Mouse (Mus musculus) small intestine, adult 2 months (tissue): ENCODE measurements around the gene Gm20379. TPM values are rescaled to one million over a fixed set of nuclear protein-coding genes. Genes with fewer than 3 reads are reported as not detected.
A peak's percentile ranks its signal among the peaks of the same experiment; 100 is the strongest.

ENCODE experiments used
- H3K27ac ChIP-seq: fragments of 200-500 bp; 2 replicates; pipeline ENCODE4 v1.5.1; 2012; ENCODE audit warnings: low read depth, low read length, control low read depth, inconsistent platforms; ENCODE audit not compliant: insufficient read depth
- H3K27me3 ChIP-seq: fragments of 200-500 bp; 2 replicates; pipeline ENCODE4 v1.6.1; 2012; ENCODE audit warnings: mild to moderate bottlenecking, moderate library complexity, low read length, inconsistent platforms; ENCODE audit not compliant: control insufficient read depth, insufficient read depth
- H3K36me3 ChIP-seq: fragments of 200-500 bp; 2 replicates; pipeline ENCODE4 v1.6.1; 2012; ENCODE audit warnings: mild to moderate bottlenecking, low read length, control low read depth, inconsistent platforms; ENCODE audit not compliant: control insufficient read depth, insufficient read depth
- H3K4me1 ChIP-seq: fragments of 200-500 bp; 2 replicates; pipeline ENCODE4 v1.6.1; 2012; ENCODE audit warnings: low read length, inconsistent platforms, mixed read lengths; ENCODE audit not compliant: control insufficient read depth, insufficient read depth, insufficient read length
- H3K4me3 ChIP-seq: fragments of 200-500 bp; 2 replicates; pipeline ENCODE4 v1.5.1; 2012; ENCODE audit warnings: low read depth, mild to moderate bottlenecking, control low read depth, inconsistent platforms, low read length, moderate library complexity
- CTCF ChIP-seq: fragments of 200-500 bp; IDR thresholded peaks from 2 replicates; pipeline ENCODE4 v1.5.1; 2012; ENCODE audit warnings: low read depth, mild to moderate bottlenecking, control low read depth, inconsistent platforms, low read length, moderate library complexity, mixed read lengths; ENCODE audit not compliant: insufficient replicate concordance, insufficient read length; ENCODE audit errors: extremely low read depth
- POLR2A ChIP-seq: fragments of 200-500 bp; IDR thresholded peaks from 2 replicates; pipeline ENCODE4 v1.6.1; 2012; ENCODE audit warnings: low read depth, mild to moderate bottlenecking, control low read depth, inconsistent platforms, low read length, moderate library complexity
- WGBS: fragments of 180-500 bp; shearing (Covaris S2); methylation state at CpG from one replicate; pipeline ENCODE4 v1.1.7; 2018; 5-methylcytosine and 5-hydroxymethylcytosine counted together
- polyA plus RNA-seq: library from polyadenylated mRNA; depleted of rRNA; stranded (reverse); fragments of >200 nt; gene quantifications from 2 replicates; pipeline ENCODE4 v1.2.3, GENCODE M21; 2012

Gene Gm20379
- polyA plus RNA-seq, 1 experiment: not detected

DNA sequence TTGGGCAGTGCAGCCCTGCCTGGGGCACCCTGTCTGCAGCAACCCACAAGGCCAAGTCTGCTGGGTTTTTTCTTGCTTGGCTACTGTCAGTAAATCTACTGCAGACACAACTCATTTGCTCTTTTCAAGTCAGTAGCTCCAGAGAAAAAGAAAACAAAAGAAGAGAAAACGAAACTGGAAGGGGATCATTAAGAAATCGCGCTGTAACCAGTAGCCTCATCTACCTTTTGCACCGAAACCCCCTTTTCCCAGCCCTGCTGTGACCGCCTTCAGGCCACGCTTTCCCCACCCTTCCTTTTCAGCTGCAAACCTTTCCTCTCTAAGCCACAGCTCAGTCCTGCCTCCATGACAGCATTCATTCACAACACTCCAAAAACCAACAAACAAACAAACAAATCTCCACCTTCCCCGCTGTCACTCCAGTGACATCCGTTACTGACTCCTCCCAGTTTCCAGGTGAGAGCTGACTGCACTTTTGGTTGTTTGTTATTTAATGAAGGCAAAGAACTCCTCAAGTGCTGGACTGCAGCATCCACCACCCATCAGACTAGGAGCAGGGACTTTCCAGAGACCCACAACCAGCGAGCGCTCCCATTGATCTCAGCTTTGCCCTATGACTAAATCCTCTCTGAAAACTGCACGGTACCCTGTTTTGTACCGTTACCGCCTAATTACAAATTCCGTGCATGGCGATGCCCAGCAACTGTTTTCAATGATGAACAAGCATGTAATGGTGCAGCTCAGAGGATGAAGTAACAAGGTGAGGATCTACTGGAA, 26.5 kb downstream of the Gm20379 start:
- H3K27ac ChIP-seq: no peak overlapping the region
- no peaks in the 10 kb centered on the region; the same call in 1 of the 2 replicates for H3K36me3 ChIP-seq
- no peaks in the 10 kb centered on the region for H3K27me3 ChIP-seq
- H3K4me1 ChIP-seq: no peaks in the 10 kb centered on the region
- peak overlapping the region; percentile 39 for H3K4me3 ChIP-seq
- TF ChIP-seq CTCF: no peak
- TF ChIP-seq POLR2A: no peak
- 87% methylated on average over 15 of the region's 15 CpGs for whole genome bisulfite sequencing

- Histone ChIP-seq H3K36me3 (peaks cover 3% of the 10 kb centered on the region), H3K27ac (no peak overlapping the region), H3K27me3 (no peaks in the 10 kb centered on the region), H3K4me1 (peaks cover 4% of the 10 kb centered on the region; the same call in 1 of the 2 replicates), H3K4me3 (no peak overlapping the region)
- TF ChIP-seq CTCF (no peak), POLR2A (no peak)
- 97% methylated on average over 1 of the region's 1 CpGs for WGBS
Measured at GRCm38 (mm10) chr13:92336857-92337256, 31.1 kb downstream of the Gm20379 start.

- Histone ChIP-seq H3K4me1 (peaks cover 4% of the 10 kb centered on the region; the same call in 1 of the 2 replicates), H3K27me3 (no peaks in the 10 kb centered on the region), H3K36me3 (peaks cover 5% of the 10 kb centered on the region), H3K4me3 (no peak overlapping the region), H3K27ac (no peak overlapping the region)
- 71% methylated on average over 6 of the region's 6 CpGs for WGBS
- no peak for TF ChIP-seq POLR2A
- no peak for TF ChIP-seq CTCF
Measured at GRCm38 (mm10) chr13:92337773-92338462, 32.1 kb downstream of the Gm20379 start.

DNA sequence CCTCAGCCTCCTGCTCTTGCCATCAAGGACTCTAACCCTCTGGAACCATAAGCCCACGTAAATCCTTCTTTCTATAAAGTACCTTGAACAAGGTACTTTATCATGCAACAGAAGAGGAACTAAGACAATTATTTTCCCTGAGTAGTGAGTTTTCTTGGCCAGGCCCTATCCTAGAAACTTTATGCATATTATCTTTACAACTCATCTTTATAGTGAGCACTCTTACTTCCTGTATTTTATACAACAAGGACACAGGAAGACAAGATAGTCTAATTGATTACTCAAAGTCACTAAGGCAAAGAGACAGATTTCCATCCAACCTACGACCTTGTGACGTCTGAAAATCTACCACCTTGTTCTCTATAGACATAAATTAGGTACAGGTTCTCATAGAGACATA, 34.0 kb downstream of the Gm20379 start:
- Histone ChIP-seq H3K27ac (no peak overlapping the region), H3K4me1 (peaks cover 4% of the 10 kb centered on the region; the same call in 1 of the 2 replicates), H3K27me3 (no peaks in the 10 kb centered on the region), H3K36me3 (peaks cover 10% of the 10 kb centered on the region), H3K4me3 (no peak overlapping the region)
- 73% methylated on average over 3 of the region's 3 CpGs for WGBS
- TF ChIP-seq POLR2A (no peak), CTCF (no peak)

- H3K27me3 ChIP-seq: no peaks in the 10 kb centered on the region
- no peak overlapping the region for H3K27ac ChIP-seq
- WGBS: 91% methylated on average over 8 of the region's 8 CpGs
- H3K36me3 ChIP-seq: peaks cover 25% of the 10 kb centered on the region
- H3K4me1 ChIP-seq: 0 out of 2 replicates have a peak, but pooled peaks cover 2% of the 10 kb centered on the region
- no peak for TF ChIP-seq CTCF
- TF ChIP-seq POLR2A: no peak
- H3K4me3 ChIP-seq: no peak overlapping the region
Measured at GRCm38 (mm10) chr13:92344033-92344432, 38.3 kb downstream of the Gm20379 start.

- no peak overlapping the region for H3K4me3 ChIP-seq
- H3K27ac ChIP-seq: no peak overlapping the region
- H3K4me1 ChIP-seq: no peaks in the 10 kb centered on the region
- peaks cover 31% of the 10 kb centered on the region for H3K36me3 ChIP-seq
- H3K27me3 ChIP-seq: no peaks in the 10 kb centered on the region
- TF ChIP-seq POLR2A (no peak), CTCF (no peak)
- 70% methylated on average over 5 of the region's 5 CpGs for WGBS
Measured at GRCm38 (mm10) chr13:92346338-92346737, 40.6 kb downstream of the Gm20379 start.

DNA sequence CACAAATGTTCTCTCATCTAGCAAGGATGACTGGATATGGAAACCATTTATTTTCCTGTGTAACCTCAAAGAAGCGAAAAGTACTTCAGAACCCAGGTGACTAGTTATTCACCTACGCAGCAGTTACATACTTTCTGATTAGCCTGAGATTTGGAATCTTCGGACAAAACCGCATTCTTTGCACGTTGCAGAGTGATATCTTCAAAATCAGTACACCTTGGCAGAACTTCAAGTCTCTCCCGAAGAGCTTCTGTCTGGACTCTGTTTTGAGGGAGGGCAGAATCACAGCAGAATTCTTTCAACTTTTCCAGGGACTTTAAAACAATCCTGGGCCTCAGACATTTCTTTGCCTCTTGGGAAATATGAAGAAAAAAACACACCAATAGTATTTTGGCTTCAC, 45.3 kb downstream of the Gm20379 start:
- TF ChIP-seq CTCF (no peak), POLR2A (no peak)
- WGBS: 65% methylated on average over 6 of the region's 6 CpGs
- Histone ChIP-seq H3K4me1 (peaks cover 9% of the 10 kb centered on the region; the same call in 1 of the 2 replicates), H3K4me3 (no peak overlapping the region), H3K27ac (no peak overlapping the region), H3K36me3 (peaks cover 20% of the 10 kb centered on the region), H3K27me3 (no peaks in the 10 kb centered on the region)
